Mouse (Mus musculus): ENCODE measurements around the gene Fut8. TPM values are rescaled to one million over a fixed set of nuclear protein-coding genes. Genes with fewer than 3 reads are reported as not detected.
A peak's percentile ranks its signal among the peaks of the same experiment; 100 is the strongest.
"Not testable (repeated sequence)": the region's sequence is repeated elsewhere in the genome, so short reads cannot be mapped to it uniquely, and the experiment has no call there.

Fut8 gene
- total and polyA plus RNA-seq, 2 experiments from 2014 or later: 58.5 to 70.3 TPM

DNA sequence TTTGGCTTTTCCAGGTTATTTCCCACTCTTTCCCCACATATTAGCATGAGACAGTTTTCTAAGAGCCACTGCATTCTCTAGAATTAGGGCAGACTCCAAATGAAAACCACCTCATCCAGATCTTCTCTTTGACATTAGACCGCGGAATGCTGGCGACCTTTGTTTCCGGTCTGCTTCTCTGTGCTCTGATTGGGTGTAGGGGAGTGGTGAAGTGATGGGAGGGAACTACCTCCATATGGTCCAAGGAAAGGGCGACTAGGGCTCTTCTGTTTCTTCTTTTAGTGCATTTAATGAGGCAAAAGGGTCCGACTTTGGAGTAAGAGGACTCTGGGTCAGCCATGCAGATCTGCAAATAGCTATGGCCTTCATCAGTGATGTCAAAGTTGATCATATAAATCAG is 278.9 kb downstream of the Fut8 start:
- no peak for DNase-seq (ENCODE audit: low spot score)
- no peak overlapping the region for H3K9ac ChIP-seq (replicated peaks; ENCODE audit: low read length)
- H3K27ac ChIP-seq: no peak overlapping the region
- no peak for ATAC-seq
- no peaks in the 10 kb centered on the region for H3K36me3 ChIP-seq (ENCODE audit: insufficient read depth, low read length)
- WGBS: 87% methylated on average over 6 of the region's 6 CpGs
- no peaks in the 10 kb centered on the region for H3K4me1 ChIP-seq (ENCODE audit: insufficient read depth, low read length)
- H3K4me3 ChIP-seq (ENCODE audit: low read length): no peak overlapping the region
- no peak overlapping the region for H3K4me2 ChIP-seq (ENCODE audit: low read depth, low read length)
- H3K27me3 ChIP-seq (ENCODE audit: insufficient read depth, low read length): no peaks in the 10 kb centered on the region
- no peaks in the 10 kb centered on the region for H3K9me3 ChIP-seq (ENCODE audit: low read length)
- no peak for TF ChIP-seq CTCF (IDR thresholded peaks at IDR 0.05; ENCODE audit: low read depth)

DNA sequence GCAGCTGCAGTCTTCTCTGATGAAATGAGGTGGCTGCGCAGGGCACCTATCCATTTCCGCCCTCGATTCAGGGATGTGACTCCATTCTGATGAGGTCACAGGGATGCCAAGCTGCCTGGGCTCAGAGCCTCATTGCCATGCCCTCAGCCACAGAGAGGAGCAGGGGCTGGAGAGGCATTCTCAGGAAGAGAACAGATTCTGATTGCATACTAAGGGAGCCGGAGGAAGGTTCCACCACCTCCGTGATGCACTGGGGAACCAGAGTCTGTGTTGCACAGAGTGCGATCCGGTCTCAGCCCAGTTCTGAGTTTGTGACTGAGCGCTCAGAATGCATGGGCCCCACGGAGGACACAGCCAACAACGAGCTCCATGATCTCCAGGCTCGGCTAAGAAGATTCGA is 279.8 kb downstream of the Fut8 start:
- no peaks in the 10 kb centered on the region for H3K27me3 ChIP-seq (ENCODE audit: insufficient read depth, low read length)
- no peaks in the 10 kb centered on the region for H3K36me3 ChIP-seq (ENCODE audit: insufficient read depth, low read length)
- DNase-seq (ENCODE audit: low spot score) (no peak), ATAC-seq (0 out of 2 replicates have a peak, but pooled peaks have one; percentile 45)
- no peak overlapping the region for H3K4me2 ChIP-seq (ENCODE audit: low read depth, low read length)
- H3K9me3 ChIP-seq (ENCODE audit: low read length): no peaks in the 10 kb centered on the region
- no peak overlapping the region for H3K9ac ChIP-seq (replicated peaks; ENCODE audit: low read length)
- no peak overlapping the region for H3K4me3 ChIP-seq (ENCODE audit: low read length)
- 86% methylated on average over 12 of the region's 12 CpGs for WGBS
- H3K27ac ChIP-seq: no peak overlapping the region
- no peak for TF ChIP-seq CTCF (IDR thresholded peaks at IDR 0.05; ENCODE audit: low read depth)
- no peaks in the 10 kb centered on the region for H3K4me1 ChIP-seq (ENCODE audit: insufficient read depth, low read length)

GRCm38 (mm10) chr12:77519534-77520102 is 281.7 kb downstream of the Fut8 start:
- no peak for ATAC-seq
- no peaks in the 10 kb centered on the region for H3K36me3 ChIP-seq (ENCODE audit: insufficient read depth, low read length)
- H3K27ac ChIP-seq: no peak overlapping the region
- no peak overlapping the region for H3K4me2 ChIP-seq (ENCODE audit: low read depth, low read length)
- no peak for DNase-seq (ENCODE audit: low spot score)
- no peaks in the 10 kb centered on the region for H3K4me1 ChIP-seq (ENCODE audit: insufficient read depth, low read length)
- no peak overlapping the region for H3K9ac ChIP-seq (replicated peaks; ENCODE audit: low read length)
- 81% methylated on average over 6 of the region's 6 CpGs for WGBS
- no peak overlapping the region for H3K4me3 ChIP-seq (ENCODE audit: low read length)
- no peaks in the 10 kb centered on the region for H3K27me3 ChIP-seq (ENCODE audit: insufficient read depth, low read length)
- H3K9me3 ChIP-seq (ENCODE audit: low read length): no peaks in the 10 kb centered on the region
- no peak for TF ChIP-seq CTCF (IDR thresholded peaks at IDR 0.05; ENCODE audit: low read depth)

DNA sequence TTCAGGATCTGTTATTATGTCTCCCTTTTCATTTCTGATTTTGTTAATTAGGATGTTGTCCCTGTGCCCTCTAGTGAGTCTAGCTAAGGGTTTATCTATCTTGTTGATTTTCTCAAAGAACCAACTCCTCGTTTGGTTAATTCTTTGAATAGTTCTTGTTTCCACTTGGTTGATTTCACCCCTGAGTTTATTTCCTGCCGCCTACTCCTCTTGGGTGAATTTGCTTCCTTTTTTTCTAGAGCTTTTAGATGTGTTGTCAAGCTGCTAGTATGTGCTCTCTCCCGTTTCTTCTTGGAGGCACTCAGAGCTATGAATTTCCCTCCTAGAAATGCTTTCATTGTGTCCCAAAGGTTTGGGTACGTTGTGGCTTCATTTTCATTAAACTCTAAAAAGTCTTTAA is 286.1 kb downstream of the Fut8 start:
- H3K27ac ChIP-seq; H3K4me3 ChIP-seq (ENCODE audit: low read length); H3K4me1 ChIP-seq (ENCODE audit: insufficient read depth, low read length); H3K9me3 ChIP-seq (ENCODE audit: low read length); H3K36me3 ChIP-seq (ENCODE audit: insufficient read depth, low read length); DNase-seq (ENCODE audit: low spot score); ATAC-seq; H3K4me2 ChIP-seq (ENCODE audit: low read depth, low read length); H3K27me3 ChIP-seq (ENCODE audit: insufficient read depth, low read length); H3K9ac ChIP-seq (replicated peaks; ENCODE audit: low read length): not testable (repeated sequence)
- 71% methylated on average over 3 of the region's 4 CpGs for WGBS
